Mouse (Mus musculus) kidney, adult 2 months (tissue): ENCODE results near the gene Elk4. TPM values are rescaled to one million over a fixed set of nuclear protein-coding genes. Genes with fewer than 3 reads are reported as not detected.

ENCODE experiments used
- DNase-seq: peaks from one replicate; pipeline ENCODE4 v3.0.0; 2021
- H3K27ac ChIP-seq: fragments of 200-500 bp; 2 replicates; pipeline ENCODE4 v1.5.1; 2012; ENCODE audit warnings: low read depth, low read length, control low read depth, inconsistent platforms; ENCODE audit not compliant: insufficient read depth
- H3K27me3 ChIP-seq: fragments of 200-500 bp; replicated peaks from 2 replicates; pipeline ENCODE4 v1.6.1; 2012; ENCODE audit warnings: mild to moderate bottlenecking, moderate library complexity, low read length, inconsistent platforms; ENCODE audit not compliant: control insufficient read depth, insufficient read depth
- H3K36me3 ChIP-seq: fragments of 200-500 bp; 2 replicates; pipeline ENCODE4 v1.6.1; 2012; ENCODE audit warnings: mild to moderate bottlenecking, moderate library complexity, low read length, inconsistent platforms; ENCODE audit not compliant: control insufficient read depth, insufficient read depth
- H3K4me1 ChIP-seq: fragments of 200-500 bp; 2 replicates; pipeline ENCODE4 v1.6.1; 2011; ENCODE audit warnings: low read length; ENCODE audit not compliant: control insufficient read depth, insufficient read depth
- H3K4me3 ChIP-seq: fragments of 200-500 bp; 2 replicates; pipeline ENCODE4 v1.5.1; 2011; ENCODE audit warnings: mild to moderate bottlenecking, low read depth, low read length, control low read depth; ENCODE audit not compliant: insufficient read depth
- CTCF ChIP-seq: fragments of 200-500 bp; conservative IDR thresholded peaks from 2 replicates; pipeline ENCODE4 v1.5.1; 2011; ENCODE audit warnings: low read depth, mild to moderate bottlenecking, control low read depth, low read length, moderate library complexity, mixed read lengths; ENCODE audit not compliant: insufficient read depth, insufficient read length
- POLR2A ChIP-seq: fragments of 200-500 bp; IDR thresholded peaks from one replicate; pipeline ENCODE4 v1.6.1; 2011; ENCODE audit warnings: low read depth, low read length, control low read depth
- WGBS: fragments of 180-500 bp; shearing (Covaris S2); methylation state at CpG from one replicate; pipeline ENCODE4 v1.1.7; 2018; 5-methylcytosine and 5-hydroxymethylcytosine counted together
- polyA plus RNA-seq: library from polyadenylated mRNA; depleted of rRNA; stranded (reverse); fragments of >200 nt; gene quantifications from 2 replicates; pipeline ENCODE4 v1.2.3, GENCODE M21; 2012

Gene Elk4
- polyA plus RNA-seq, 1 experiment = 27.8 TPM

GRCm38 (mm10) chr1:132001880-132002330, 5.5 kb upstream of the Elk4 start:
- Histone ChIP-seq H3K36me3 (no peaks in the 10 kb centered on the region; the same call in 1 of the 2 replicates), H3K27ac (no peak overlapping the region), H3K4me3 (no peak overlapping the region), H3K27me3 (no peaks in the 10 kb centered on the region), H3K4me1 (peaks cover 4% of the 10 kb centered on the region; the same call in 1 of the 2 replicates)
- DNase-seq = no peak
- no peak for TF ChIP-seq CTCF
- TF ChIP-seq POLR2A = no peak
- 84% methylated on average over 4 of the region's 4 CpGs for WGBS

GRCm38 (mm10) chr1:132003111-132003510, 4.3 kb upstream of the Elk4 start:
- no peak overlapping the region for H3K27ac ChIP-seq
- no peak overlapping the region for H3K4me3 ChIP-seq
- no peak for DNase-seq
- H3K27me3 ChIP-seq = no peaks in the 10 kb centered on the region
- peaks cover 4% of the 10 kb centered on the region; the same call in 1 of the 2 replicates for H3K4me1 ChIP-seq
- no peak for TF ChIP-seq POLR2A
- no peak for TF ChIP-seq CTCF
- H3K36me3 ChIP-seq = no peaks in the 10 kb centered on the region; the same call in 1 of the 2 replicates
- 85% methylated on average over 2 of the region's 2 CpGs for WGBS

- 38% methylated on average over 1 of the region's 1 CpGs for WGBS
- Histone ChIP-seq H3K27me3 (no peaks in the 10 kb centered on the region), H3K4me1 (peaks cover 4% of the 10 kb centered on the region; the same call in 1 of the 2 replicates), H3K36me3 (no peaks in the 10 kb centered on the region; the same call in 1 of the 2 replicates), H3K4me3 (no peak overlapping the region), H3K27ac (no peak overlapping the region)
- DNase-seq = peak; percentile 50
- no peak for TF ChIP-seq POLR2A
- TF ChIP-seq CTCF = no peak
These were observed 3.6 kb upstream of the Elk4 start for GRCm38 (mm10) chr1:132003817-132004216.

GRCm38 (mm10) chr1:132004574-132005180, 2.7 kb upstream of the Elk4 start:
- 85% methylated on average over 6 of the region's 6 CpGs for WGBS
- Histone ChIP-seq H3K36me3 (no peaks in the 10 kb centered on the region), H3K27me3 (no peaks in the 10 kb centered on the region), H3K27ac (no peak overlapping the region), H3K4me1 (peaks cover 9% of the 10 kb centered on the region; the same call in 1 of the 2 replicates), H3K4me3 (no peak overlapping the region)
- DNase-seq = no peak
- TF ChIP-seq POLR2A = no peak
- TF ChIP-seq CTCF = no peak

- 98% methylated on average over 1 of the region's 1 CpGs for WGBS
- Histone ChIP-seq H3K27ac (no peak overlapping the region), H3K27me3 (no peaks in the 10 kb centered on the region), H3K4me3 (no peak overlapping the region), H3K4me1 (peaks cover 13% of the 10 kb centered on the region; the same call in 1 of the 2 replicates), H3K36me3 (no peaks in the 10 kb centered on the region)
- no peak for DNase-seq
- TF ChIP-seq POLR2A = no peak
- TF ChIP-seq CTCF = no peak
These were observed 1.9 kb upstream of the Elk4 start for GRCm38 (mm10) chr1:132005466-132005865.

- no peak for DNase-seq
- 77% methylated on average over 3 of the region's 3 CpGs for WGBS
- Histone ChIP-seq H3K27ac (no peak overlapping the region), H3K27me3 (no peaks in the 10 kb centered on the region), H3K4me3 (no peak overlapping the region), H3K36me3 (no peaks in the 10 kb centered on the region), H3K4me1 (peaks cover 17% of the 10 kb centered on the region; the same call in 1 of the 2 replicates)
- TF ChIP-seq POLR2A (no peak), CTCF (no peak)
These were observed 1.4 kb upstream of the Elk4 start for GRCm38 (mm10) chr1:132006046-132006445.

GRCm38 (mm10) chr1:132006721-132007120, 686 bp upstream of the Elk4 start:
- Histone ChIP-seq H3K4me3 (no peak overlapping the region), H3K27me3 (no peaks in the 10 kb centered on the region), H3K27ac (peak overlapping the region; percentile 99; the same call in 1 of the 2 replicates), H3K36me3 (no peaks in the 10 kb centered on the region), H3K4me1 (peaks cover 17% of the 10 kb centered on the region; the same call in 1 of the 2 replicates)
- WGBS = 8% methylated on average over 5 of the region's 5 CpGs
- TF ChIP-seq CTCF (no peak), POLR2A (no peak)
- DNase-seq = no peak
